Mouse (Mus musculus): ENCODE results near the gene Oaz1. TPM values are rescaled to one million over a fixed set of nuclear protein-coding genes. Genes with fewer than 3 reads are reported as not detected.

Oaz1 gene
- polyA plus RNA-seq, 1 experiment from 2014 or later: 1,218 TPM

- H3K9me3 ChIP-seq (ENCODE audit: control insufficient read depth, low read length): no peaks in the 10 kb centered on the region
- no peak for ATAC-seq (ENCODE audit: low FRiP score, low TSS enrichment)
- no peak overlapping the region for H3K27ac ChIP-seq (replicated peaks; ENCODE audit: low read depth, low read length)
- H3K4me3 ChIP-seq (replicated peaks; ENCODE audit: low read depth, low read length): no peak overlapping the region
- no peak overlapping the region for H3K9ac ChIP-seq (replicated peaks; ENCODE audit: low read length)
- H3K36me3 ChIP-seq (ENCODE audit: control insufficient read depth, insufficient read depth, low read length): peaks cover 1% of the 10 kb centered on the region; the same call in 1 of the 2 replicates
- H3K4me1 ChIP-seq (ENCODE audit: control insufficient read depth, insufficient read depth, low read length): 0 out of 2 replicates have a peak, but pooled peaks cover 6% of the 10 kb centered on the region
- WGBS: 66% methylated on average over 8 of the region's 8 CpGs
- DNase-seq: no peak
- peaks cover 30% of the 10 kb centered on the region for H3K27me3 ChIP-seq (ENCODE audit: control insufficient read depth, insufficient read depth, low read length)
- no peak overlapping the region for H3K4me2 ChIP-seq (ENCODE audit: low read length)
These were observed 18.7 kb downstream of the Oaz1 start for GRCm38 (mm10) chr10:80845055-80845693.

- Histone ChIP-seq H3K9me3 (ENCODE audit: control insufficient read depth, low read length) (no peaks in the 10 kb centered on the region), H3K9ac (replicated peaks; ENCODE audit: low read length) (no peak overlapping the region), H3K4me2 (ENCODE audit: low read length) (no peak overlapping the region), H3K27me3 (ENCODE audit: control insufficient read depth, insufficient read depth, low read length) (peaks cover 30% of the 10 kb centered on the region), H3K4me1 (ENCODE audit: control insufficient read depth, insufficient read depth, low read length) (0 out of 2 replicates have a peak, but pooled peaks cover 3% of the 10 kb centered on the region), H3K4me3 (replicated peaks; ENCODE audit: low read depth, low read length) (no peak overlapping the region), H3K27ac (replicated peaks; ENCODE audit: low read depth, low read length) (no peak overlapping the region), H3K36me3 (ENCODE audit: control insufficient read depth, insufficient read depth, low read length) (peaks cover 6% of the 10 kb centered on the region; the same call in 1 of the 2 replicates)
- DNase-seq: no peak
- 81% methylated on average over 12 of the region's 12 CpGs for WGBS
- no peak for ATAC-seq (ENCODE audit: low FRiP score, low TSS enrichment)
These were observed 19.3 kb downstream of the Oaz1 start for GRCm38 (mm10) chr10:80845732-80846131.

- H3K36me3 ChIP-seq (ENCODE audit: control insufficient read depth, insufficient read depth, low read length): peaks cover 27% of the 10 kb centered on the region
- no peak overlapping the region for H3K4me2 ChIP-seq (ENCODE audit: low read length)
- no peaks in the 10 kb centered on the region for H3K9me3 ChIP-seq (ENCODE audit: control insufficient read depth, low read length)
- H3K27me3 ChIP-seq (ENCODE audit: control insufficient read depth, insufficient read depth, low read length): peaks cover 16% of the 10 kb centered on the region
- no peak overlapping the region for H3K9ac ChIP-seq (replicated peaks; ENCODE audit: low read length)
- no peak for ATAC-seq (ENCODE audit: low FRiP score, low TSS enrichment)
- no peak overlapping the region for H3K27ac ChIP-seq (replicated peaks; ENCODE audit: low read depth, low read length)
- 13% methylated on average over 10 of the region's 10 CpGs for WGBS
- DNase-seq: no peak
- H3K4me3 ChIP-seq (replicated peaks; ENCODE audit: low read depth, low read length): no peak overlapping the region
- 0 out of 2 replicates have a peak, but pooled peaks cover 1% of the 10 kb centered on the region for H3K4me1 ChIP-seq (ENCODE audit: control insufficient read depth, insufficient read depth, low read length)
These were observed 22.1 kb downstream of the Oaz1 start for GRCm38 (mm10) chr10:80848571-80848970.

GRCm38 (mm10) chr10:80854913-80855748 is 28.7 kb downstream of the Oaz1 start, which contains the start of the genes Lsm7 and Sppl2b:
TSS of gene Lsm7 (minus strand) at chr10:80855209.
TSS of gene Sppl2b (plus strand) at chr10:80855275.
- ATAC-seq (ENCODE audit: low FRiP score, low TSS enrichment): peak; percentile 89
- 1% methylated on average over 80 of the region's 81 CpGs for WGBS

GRCm38 (mm10) chr10:80855749-80856073 is 29.3 kb downstream of the Oaz1 start:
- Histone ChIP-seq H3K9me3 (ENCODE audit: control insufficient read depth, low read length) (no peaks in the 10 kb centered on the region), H3K4me3 (replicated peaks; ENCODE audit: low read depth, low read length) (peak overlapping the region; percentile 97), H3K4me2 (ENCODE audit: low read length) (peak overlapping the region; percentile 99), H3K4me1 (ENCODE audit: control insufficient read depth, insufficient read depth, low read length) (peaks cover 26% of the 10 kb centered on the region), H3K36me3 (ENCODE audit: control insufficient read depth, insufficient read depth, low read length) (peaks cover 21% of the 10 kb centered on the region), H3K27ac (replicated peaks; ENCODE audit: low read depth, low read length) (no peak overlapping the region), H3K27me3 (ENCODE audit: control insufficient read depth, insufficient read depth, low read length) (no peaks in the 10 kb centered on the region), H3K9ac (replicated peaks; ENCODE audit: low read length) (peak overlapping the region; percentile 86)
- WGBS: 26% methylated on average over 11 of the region's 11 CpGs
- ATAC-seq (ENCODE audit: low FRiP score, low TSS enrichment): no peak
- DNase-seq: no peak

More at GRCm38 (mm10) chr10:80854913-80855748, 28.7 kb downstream of the Oaz1 start, which contains the start of the genes Lsm7 and Sppl2b:
- H3K27me3 ChIP-seq (ENCODE audit: control insufficient read depth, insufficient read depth, low read length): no peaks in the 10 kb centered on the region
- peak within 1 kb of the TSS; percentile 71 for H3K27ac ChIP-seq (replicated peaks; ENCODE audit: low read depth, low read length)
- H3K4me1 ChIP-seq (ENCODE audit: control insufficient read depth, insufficient read depth, low read length): peaks cover 26% of the 10 kb centered on the region
- peak within 1 kb of the TSS; percentile 99 for H3K4me2 ChIP-seq (ENCODE audit: low read length)
- no peaks in the 10 kb centered on the region for H3K9me3 ChIP-seq (ENCODE audit: control insufficient read depth, low read length)
- H3K4me3 ChIP-seq (replicated peaks; ENCODE audit: low read depth, low read length): peak within 1 kb of the TSS; percentile 97
- peaks cover 26% of the 10 kb centered on the region for H3K36me3 ChIP-seq (ENCODE audit: control insufficient read depth, insufficient read depth, low read length)
- peak within 1 kb of the TSS; percentile 86 for H3K9ac ChIP-seq (replicated peaks; ENCODE audit: low read length)
- DNase-seq: peak; percentile 99

GRCm38 (mm10) chr10:80856267-80856666 is 29.8 kb downstream of the Oaz1 start:
- Histone ChIP-seq H3K9ac (replicated peaks; ENCODE audit: low read length) (peak overlapping the region; percentile 86; the same call in 1 of the 2 replicates), H3K4me2 (ENCODE audit: low read length) (peak overlapping the region; percentile 99), H3K4me3 (replicated peaks; ENCODE audit: low read depth, low read length) (peak overlapping the region; percentile 97; the same call in 1 of the 2 replicates), H3K27ac (replicated peaks; ENCODE audit: low read depth, low read length) (no peak overlapping the region), H3K27me3 (ENCODE audit: control insufficient read depth, insufficient read depth, low read length) (no peaks in the 10 kb centered on the region), H3K9me3 (ENCODE audit: control insufficient read depth, low read length) (no peaks in the 10 kb centered on the region), H3K4me1 (ENCODE audit: control insufficient read depth, insufficient read depth, low read length) (peaks cover 26% of the 10 kb centered on the region), H3K36me3 (ENCODE audit: control insufficient read depth, insufficient read depth, low read length) (peaks cover 19% of the 10 kb centered on the region)
- ATAC-seq (ENCODE audit: low FRiP score, low TSS enrichment): no peak
- WGBS: 66% methylated on average over 3 of the region's 3 CpGs
- no peak for DNase-seq

GRCm38 (mm10) chr10:80856908-80857307 is 30.5 kb downstream of the Oaz1 start:
- peak overlapping the region; percentile 99; the same call in 1 of the 2 replicates for H3K4me2 ChIP-seq (ENCODE audit: low read length)
- no peaks in the 10 kb centered on the region for H3K27me3 ChIP-seq (ENCODE audit: control insufficient read depth, insufficient read depth, low read length)
- H3K4me1 ChIP-seq (ENCODE audit: control insufficient read depth, insufficient read depth, low read length): peaks cover 26% of the 10 kb centered on the region
- H3K9ac ChIP-seq (replicated peaks; ENCODE audit: low read length): no peak overlapping the region; the same call in 1 of the 2 replicates
- no peak for ATAC-seq (ENCODE audit: low FRiP score, low TSS enrichment)
- DNase-seq: no peak
- H3K9me3 ChIP-seq (ENCODE audit: control insufficient read depth, low read length): no peaks in the 10 kb centered on the region
- no peak overlapping the region for H3K4me3 ChIP-seq (replicated peaks; ENCODE audit: low read depth, low read length)
- peaks cover 19% of the 10 kb centered on the region for H3K36me3 ChIP-seq (ENCODE audit: control insufficient read depth, insufficient read depth, low read length)
- 85% methylated on average over 5 of the region's 5 CpGs for WGBS
- no peak overlapping the region for H3K27ac ChIP-seq (replicated peaks; ENCODE audit: low read depth, low read length)

GRCm38 (mm10) chr10:80857386-80857785 is 30.9 kb downstream of the Oaz1 start:
- Histone ChIP-seq H3K27ac (replicated peaks; ENCODE audit: low read depth, low read length) (no peak overlapping the region), H3K4me3 (replicated peaks; ENCODE audit: low read depth, low read length) (no peak overlapping the region), H3K36me3 (ENCODE audit: control insufficient read depth, insufficient read depth, low read length) (peaks cover 19% of the 10 kb centered on the region), H3K4me2 (ENCODE audit: low read length) (no peak overlapping the region), H3K27me3 (ENCODE audit: control insufficient read depth, insufficient read depth, low read length) (no peaks in the 10 kb centered on the region), H3K9me3 (ENCODE audit: control insufficient read depth, low read length) (no peaks in the 10 kb centered on the region), H3K4me1 (ENCODE audit: control insufficient read depth, insufficient read depth, low read length) (peaks cover 26% of the 10 kb centered on the region), H3K9ac (replicated peaks; ENCODE audit: low read length) (no peak overlapping the region; the same call in 1 of the 2 replicates)
- ATAC-seq (ENCODE audit: low FRiP score, low TSS enrichment): no peak
- 37% methylated on average over 8 of the region's 8 CpGs for WGBS
- DNase-seq: peak; percentile 11

All from midbrain, embryonic 14.5 days (tissue).